Mouse (Mus musculus) heart, embryonic 13.5 days (tissue): ENCODE measurements around the gene Dcun1d2. TPM values are rescaled to one million over a fixed set of nuclear protein-coding genes. Genes with fewer than 3 reads are reported as not detected.

Experiments
- ATAC-seq: fragments of 200-750 bp; cut with Nextera tagmentation; 2 replicates; pipeline ENCODE4 v1.8.0; 2017; ENCODE audit warnings: moderate TSS enrichment; ENCODE audit not compliant: insufficient number of reproducible peaks, low FRiP score, low TSS enrichment; ENCODE audit errors: extremely low read depth
- H3K27ac ChIP-seq: fragments of 300-500 bp; sonication (generic); replicated peaks from 2 replicates; pipeline ENCODE4 v1.5.1; 2015; ENCODE audit warnings: moderate library complexity, mild to moderate bottlenecking, inconsistent platforms
- H3K27me3 ChIP-seq: fragments of 300-500 bp; sonication (generic); replicated peaks from 2 replicates; pipeline ENCODE4 v1.6.1; 2015; ENCODE audit warnings: mild to moderate bottlenecking, inconsistent platforms
- H3K36me3 ChIP-seq: fragments of 300-500 bp; sonication (generic); 2 replicates; pipeline ENCODE4 v1.6.1; 2015; ENCODE audit warnings: mild to moderate bottlenecking, inconsistent platforms
- H3K4me1 ChIP-seq: fragments of 300-500 bp; sonication (generic); 2 replicates; pipeline ENCODE4 v1.6.1; 2015; ENCODE audit warnings: inconsistent platforms
- H3K4me2 ChIP-seq: fragments of 300-500 bp; sonication (generic); 2 replicates; pipeline ENCODE4 v1.6.1; 2015; ENCODE audit warnings: inconsistent platforms, mild to moderate bottlenecking, moderate library complexity
- H3K4me3 ChIP-seq: fragments of 300-500 bp; sonication (generic); 2 replicates; pipeline ENCODE4 v1.5.1; 2015; ENCODE audit warnings: moderate library complexity, mild to moderate bottlenecking, inconsistent platforms
- H3K9ac ChIP-seq: fragments of 300-500 bp; sonication (generic); 2 replicates; pipeline ENCODE4 v1.6.1; 2015; ENCODE audit warnings: inconsistent platforms, mild to moderate bottlenecking, moderate library complexity
- H3K9me3 ChIP-seq: fragments of 300-500 bp; sonication (generic); 2 replicates; pipeline ENCODE4 v1.6.1; 2016; ENCODE audit warnings: inconsistent platforms
- WGBS: fragments of 180-500 bp; shearing (Covaris S2); methylation state at CpG from one replicate; pipeline ENCODE4 v1.1.7; 2015; ENCODE audit warnings: mixed read lengths; 5-methylcytosine and 5-hydroxymethylcytosine counted together
- polyA plus RNA-seq: library from polyadenylated mRNA; unstranded; fragments of >200 nt; fragmentation: Nextera tagmentation; extraction: Ambion mirVana; gene quantifications from 2 replicates; pipeline ENCODE4 v1.2.1, GENCODE M21; 2015

The Dcun1d2 gene
- polyA plus RNA-seq, 1 experiment from 2014 or later: 24.6 TPM

- no peak for ATAC-seq
- Histone ChIP-seq H3K9ac (peak overlapping the region; percentile 87), H3K4me3 (peak overlapping the region; percentile 61), H3K27ac (peak overlapping the region; percentile 97), H3K4me2 (peak overlapping the region; percentile 63), H3K9me3 (no peaks in the 10 kb centered on the region), H3K4me1 (peaks cover 24% of the 10 kb centered on the region), H3K36me3 (peaks cover 44% of the 10 kb centered on the region), H3K27me3 (no peaks in the 10 kb centered on the region)
- WGBS: 51% methylated on average over 5 of the region's 5 CpGs
Measured at GRCm38 (mm10) chr8:13253413-13253812, 34.5 kb downstream of the Dcun1d2 start.

GRCm38 (mm10) chr8:13252837-13253236, 35.1 kb downstream of the Dcun1d2 start:
- Histone ChIP-seq H3K4me1 (peaks cover 24% of the 10 kb centered on the region), H3K9me3 (no peaks in the 10 kb centered on the region), H3K4me2 (peak overlapping the region; percentile 63), H3K27me3 (no peaks in the 10 kb centered on the region), H3K9ac (peak overlapping the region; percentile 87), H3K4me3 (peak overlapping the region; percentile 61), H3K36me3 (peaks cover 44% of the 10 kb centered on the region), H3K27ac (peak overlapping the region; percentile 97)
- WGBS: 38% methylated on average over 13 of the region's 13 CpGs
- peak; percentile 66 for ATAC-seq

- Histone ChIP-seq H3K4me2 (no peak overlapping the region), H3K4me1 (peaks cover 47% of the 10 kb centered on the region), H3K4me3 (no peak overlapping the region), H3K27me3 (no peaks in the 10 kb centered on the region), H3K36me3 (peaks cover 91% of the 10 kb centered on the region), H3K9me3 (no peaks in the 10 kb centered on the region), H3K27ac (peak overlapping the region; percentile 86), H3K9ac (peak overlapping the region; percentile 17; the same call in 1 of the 2 replicates)
- WGBS: 62% methylated on average over 11 of the region's 11 CpGs
- no peak for ATAC-seq
Measured at GRCm38 (mm10) chr8:13244343-13244880, 43.5 kb downstream of the Dcun1d2 start.

- peak overlapping the region; percentile 86 for H3K27ac ChIP-seq
- no peak overlapping the region for H3K4me3 ChIP-seq
- 55% methylated on average over 10 of the region's 10 CpGs for WGBS
- H3K36me3 ChIP-seq: peaks cover 88% of the 10 kb centered on the region
- peak overlapping the region; percentile 57 for H3K9ac ChIP-seq
- H3K4me1 ChIP-seq: peaks cover 44% of the 10 kb centered on the region
- H3K9me3 ChIP-seq: no peaks in the 10 kb centered on the region
- no peaks in the 10 kb centered on the region for H3K27me3 ChIP-seq
- peak; percentile 60; the same call in 1 of the 2 replicates for ATAC-seq
- no peak overlapping the region for H3K4me2 ChIP-seq
Measured at GRCm38 (mm10) chr8:13242985-13243870, 44.7 kb downstream of the Dcun1d2 start.

DNA sequence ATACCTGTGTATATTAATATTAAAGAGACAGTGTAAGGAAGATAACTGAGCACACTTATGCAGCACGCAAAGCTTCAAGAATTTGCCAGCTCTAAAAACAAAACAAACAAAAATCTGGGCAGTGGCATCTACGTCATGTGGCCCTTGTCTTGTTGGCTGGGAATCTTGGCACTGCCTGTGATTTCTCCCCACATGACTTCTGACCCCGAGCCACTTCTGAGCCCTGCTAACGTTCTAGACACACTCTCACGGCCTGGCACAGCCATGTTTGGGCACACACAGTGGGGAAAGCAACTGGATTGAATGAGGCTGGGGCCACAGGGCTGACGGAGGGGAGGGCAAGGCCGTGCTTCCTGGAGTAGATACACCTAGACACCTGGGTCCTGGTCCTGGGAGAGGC, 47.2 kb downstream of the Dcun1d2 start:
- Histone ChIP-seq H3K9ac (0 out of 2 replicates have a peak overlapping the region, but pooled peaks have one; percentile 20), H3K4me1 (peaks cover 44% of the 10 kb centered on the region), H3K36me3 (peaks cover 72% of the 10 kb centered on the region), H3K4me3 (no peak overlapping the region), H3K27me3 (no peaks in the 10 kb centered on the region), H3K9me3 (no peaks in the 10 kb centered on the region), H3K4me2 (no peak overlapping the region), H3K27ac (peak overlapping the region; percentile 24; the same call in 1 of the 2 replicates)
- 67% methylated on average over 7 of the region's 7 CpGs for WGBS
- no peak for ATAC-seq

DNA sequence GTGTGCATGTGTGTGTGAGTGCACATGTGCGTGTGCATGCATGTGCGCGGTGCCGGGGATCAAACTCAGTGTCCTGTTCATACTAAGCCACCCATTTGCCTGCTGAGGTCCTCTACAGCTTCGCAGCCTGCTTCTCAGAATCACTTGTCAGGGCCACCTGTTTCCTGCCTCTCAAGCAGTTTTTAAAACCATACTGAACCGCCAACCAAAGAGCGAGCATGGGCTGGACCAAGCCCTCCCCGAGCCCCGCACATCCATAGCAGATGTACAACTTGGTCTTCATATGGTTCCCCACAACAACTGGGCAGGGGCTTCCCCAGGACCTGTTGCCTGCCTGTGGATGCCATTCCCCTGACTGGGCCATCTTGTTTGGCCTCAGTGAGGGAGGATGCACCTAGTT, 47.9 kb downstream of the Dcun1d2 start:
- Histone ChIP-seq H3K27ac (no peak overlapping the region), H3K9ac (no peak overlapping the region), H3K36me3 (peaks cover 72% of the 10 kb centered on the region), H3K27me3 (no peaks in the 10 kb centered on the region), H3K4me1 (peaks cover 38% of the 10 kb centered on the region), H3K4me2 (no peak overlapping the region), H3K4me3 (no peak overlapping the region), H3K9me3 (no peaks in the 10 kb centered on the region)
- no peak for ATAC-seq
- 92% methylated on average over 9 of the region's 9 CpGs for WGBS

DNA sequence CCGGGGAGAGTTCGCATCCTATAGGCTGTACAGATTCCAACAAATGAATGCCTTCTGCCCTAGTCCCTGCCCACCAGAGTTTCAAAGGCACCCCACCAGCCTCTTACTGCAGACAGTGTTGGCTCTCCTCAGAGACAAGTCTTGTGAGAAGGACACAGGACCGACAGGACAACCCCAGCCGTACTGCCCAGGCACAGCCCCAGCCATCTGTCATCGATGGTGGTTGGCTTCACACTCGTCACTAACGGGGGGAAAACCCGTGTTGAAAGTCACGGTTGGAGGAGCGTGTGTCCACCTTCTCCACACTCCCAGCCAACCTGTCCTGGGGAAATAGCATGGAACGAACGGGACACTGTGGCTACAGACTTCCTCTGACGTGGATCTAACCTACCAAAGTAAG, 53.1 kb downstream of the Dcun1d2 start:
- no peak overlapping the region for H3K4me3 ChIP-seq
- H3K27ac ChIP-seq: no peak overlapping the region
- H3K9me3 ChIP-seq: no peaks in the 10 kb centered on the region
- H3K4me2 ChIP-seq: no peak overlapping the region
- H3K36me3 ChIP-seq: peaks cover 51% of the 10 kb centered on the region
- H3K27me3 ChIP-seq: no peaks in the 10 kb centered on the region
- ATAC-seq: no peak
- H3K4me1 ChIP-seq: peaks cover 23% of the 10 kb centered on the region
- H3K9ac ChIP-seq: no peak overlapping the region
- WGBS: 87% methylated on average over 13 of the region's 13 CpGs

DNA sequence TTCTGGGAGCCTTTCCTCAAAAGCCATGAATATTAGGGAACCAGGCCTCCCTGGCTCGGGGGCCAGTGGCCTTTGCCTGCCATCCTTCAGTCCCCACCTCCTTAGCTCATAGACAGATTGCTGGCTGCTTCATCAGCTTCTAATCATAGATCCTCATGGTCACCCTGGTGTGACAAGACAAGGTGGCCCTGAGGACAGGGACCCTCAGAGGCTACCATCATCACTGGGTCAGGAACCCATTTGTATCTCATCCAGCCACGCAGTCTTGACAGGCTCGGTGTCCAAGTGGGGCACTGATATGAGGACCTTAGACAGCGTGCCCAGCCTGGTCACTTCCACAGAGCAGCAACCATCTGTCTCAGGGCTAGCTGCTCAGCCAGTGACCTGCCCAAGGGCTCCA, 57.5 kb downstream of the Dcun1d2 start:
- H3K27ac ChIP-seq: peak overlapping the region; percentile 88
- H3K9me3 ChIP-seq: no peaks in the 10 kb centered on the region
- no peaks in the 10 kb centered on the region for H3K27me3 ChIP-seq
- peaks cover 66% of the 10 kb centered on the region for H3K4me1 ChIP-seq
- H3K4me3 ChIP-seq: no peak overlapping the region
- ATAC-seq: no peak
- 37% methylated on average over 4 of the region's 4 CpGs for WGBS
- H3K9ac ChIP-seq: no peak overlapping the region; the same call in 1 of the 2 replicates
- no peak overlapping the region for H3K4me2 ChIP-seq
- peaks cover 27% of the 10 kb centered on the region for H3K36me3 ChIP-seq

- WGBS: 53% methylated on average over 12 of the region's 12 CpGs
- no peaks in the 10 kb centered on the region; the same call in 1 of the 2 replicates for H3K27me3 ChIP-seq
- H3K4me1 ChIP-seq: peaks cover 66% of the 10 kb centered on the region
- ATAC-seq: no peak
- H3K9ac ChIP-seq: peak overlapping the region; percentile 45
- peak overlapping the region; percentile 88 for H3K27ac ChIP-seq
- peaks cover 27% of the 10 kb centered on the region for H3K36me3 ChIP-seq
- H3K9me3 ChIP-seq: no peaks in the 10 kb centered on the region
- no peak overlapping the region for H3K4me2 ChIP-seq
- H3K4me3 ChIP-seq: no peak overlapping the region
Measured at GRCm38 (mm10) chr8:13229802-13230201, 58.1 kb downstream of the Dcun1d2 start.

DNA sequence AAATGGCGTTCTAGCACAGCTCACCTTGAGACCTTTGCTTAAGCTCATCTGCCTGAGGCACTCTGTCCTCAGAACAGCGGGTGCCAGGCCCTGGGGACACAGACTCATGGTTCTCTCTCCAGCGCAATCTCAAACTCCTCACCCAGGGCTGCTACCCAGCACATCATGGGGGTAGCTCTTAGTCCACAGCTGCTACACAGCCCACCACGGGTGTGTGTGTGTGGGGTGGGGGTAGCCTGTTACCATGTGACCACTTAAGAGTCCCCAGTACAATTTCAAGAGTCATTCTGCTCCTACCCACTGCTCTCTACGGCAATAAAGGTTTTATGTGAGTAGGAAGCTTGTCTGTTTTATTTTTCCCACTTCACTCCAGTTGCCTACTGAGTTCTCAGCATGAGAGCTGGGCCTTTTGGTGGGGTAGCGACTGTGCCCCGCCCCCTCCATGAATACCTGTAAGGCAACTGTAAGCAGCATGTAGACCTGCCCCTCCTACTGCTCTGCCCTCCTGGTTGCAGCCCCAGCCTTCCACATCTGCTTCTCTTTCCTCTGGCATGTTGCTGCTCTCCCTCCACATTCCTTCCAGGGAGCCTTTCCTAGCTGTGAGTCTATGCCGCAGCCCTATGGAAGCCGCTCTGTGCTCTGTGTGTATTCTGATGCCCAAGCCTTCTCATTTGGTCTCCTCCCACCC, 58.9 kb downstream of the Dcun1d2 start:
- no peaks in the 10 kb centered on the region for H3K9me3 ChIP-seq
- H3K27ac ChIP-seq: peak overlapping the region; percentile 88
- 44% methylated on average over 9 of the region's 9 CpGs for WGBS
- H3K9ac ChIP-seq: peak overlapping the region; percentile 45; the same call in 1 of the 2 replicates
- no peak overlapping the region for H3K4me2 ChIP-seq
- H3K36me3 ChIP-seq: peaks cover 27% of the 10 kb centered on the region
- H3K27me3 ChIP-seq: no peaks in the 10 kb centered on the region; the same call in 1 of the 2 replicates
- H3K4me3 ChIP-seq: no peak overlapping the region
- H3K4me1 ChIP-seq: peaks cover 66% of the 10 kb centered on the region
- no peak for ATAC-seq

- ATAC-seq: no peak
- Histone ChIP-seq H3K4me1 (peaks cover 61% of the 10 kb centered on the region), H3K4me2 (peak overlapping the region; percentile 34), H3K36me3 (peaks cover 35% of the 10 kb centered on the region), H3K9me3 (no peaks in the 10 kb centered on the region), H3K27ac (peak overlapping the region; percentile 88), H3K9ac (peak overlapping the region; percentile 73), H3K27me3 (no peaks in the 10 kb centered on the region; the same call in 1 of the 2 replicates), H3K4me3 (no peak overlapping the region)
- 39% methylated on average over 3 of the region's 3 CpGs for WGBS
Measured at GRCm38 (mm10) chr8:13227184-13227583, 60.7 kb downstream of the Dcun1d2 start.
